Mouse (Mus musculus): Measurements from ENCODE around the gene Gm10100.
"Not testable (repeated sequence)": the region's sequence is repeated elsewhere in the genome, so short reads cannot be mapped to it uniquely, and the experiment has no call there.

Gm10100 gene

GRCm38 (mm10) chr10:77753448-77753847, 27.2 kb downstream of the Gm10100 start:
- no peak for DNase-seq

- not testable (repeated sequence) for DNase-seq
Observed at GRCm38 (mm10) chr10:77759582-77759981, 33.3 kb downstream of the Gm10100 start, which contains the start of gene Gm3233. TSS of gene Gm3233 (minus strand) at chr10:77759682.

GRCm38 (mm10) chr10:77769727-77770126, 43.4 kb downstream of the Gm10100 start:
- DNase-seq = no peak

- not testable (repeated sequence) for DNase-seq
Observed at GRCm38 (mm10) chr10:77771225-77771624, 44.9 kb downstream of the Gm10100 start, which contains the start of gene Gm3238. TSS of gene Gm3238 (minus strand) at chr10:77771325.

GRCm38 (mm10) chr10:77772142-77772541, 45.9 kb downstream of the Gm10100 start:
- DNase-seq = not testable (repeated sequence)
